Mouse (Mus musculus) embryonic facial prominence, embryonic 14.5 days (tissue): ENCODE results near the gene Rab6a. TPM values are rescaled to one million over a fixed set of nuclear protein-coding genes. Genes with fewer than 3 reads are reported as not detected.
A peak's percentile ranks its signal among the peaks of the same experiment; 100 is the strongest.

ENCODE experiments used
- ATAC-seq: fragments of 200-750 bp; cut with Nextera tagmentation; 2 replicates; pipeline ENCODE4 v1.8.0; 2017; ENCODE audit warnings: low read depth, moderate number of reproducible peaks, moderate TSS enrichment
- DNase-seq: peaks from one replicate; pipeline ENCODE4 v3.0.0-alpha.2; 2015; ENCODE audit warnings: low spot score
- H3K27ac ChIP-seq: fragments of 300-500 bp; sonication (generic); replicated peaks from 2 replicates; pipeline ENCODE4 v1.5.1; 2014; ENCODE audit warnings: low read depth, mild to moderate bottlenecking, low read length, moderate library complexity
- H3K27me3 ChIP-seq: fragments of 300-500 bp; sonication (generic); replicated peaks from 2 replicates; pipeline ENCODE4 v1.6.1; 2014; ENCODE audit warnings: low read length; ENCODE audit not compliant: control insufficient read depth, insufficient read depth
- H3K36me3 ChIP-seq: fragments of 300-500 bp; sonication (generic); 2 replicates; pipeline ENCODE4 v1.6.1; 2014; ENCODE audit warnings: low read length, mixed read lengths; ENCODE audit not compliant: control insufficient read depth, insufficient read depth
- H3K4me1 ChIP-seq: fragments of 300-500 bp; sonication (generic); 2 replicates; pipeline ENCODE4 v1.6.1; 2014; ENCODE audit warnings: antibody characterized with exemption, low read length; ENCODE audit not compliant: control insufficient read depth, insufficient read depth
- H3K4me2 ChIP-seq: fragments of 300-500 bp; sonication (generic); 2 replicates; pipeline ENCODE4 v1.6.1; 2014; ENCODE audit warnings: low read depth, mild to moderate bottlenecking, low read length, moderate library complexity, mixed read lengths
- H3K4me3 ChIP-seq: fragments of 300-500 bp; sonication (generic); 2 replicates; pipeline ENCODE4 v1.5.1; 2014; ENCODE audit warnings: low read depth, mild to moderate bottlenecking, low read length
- H3K9ac ChIP-seq: fragments of 300-500 bp; sonication (generic); 2 replicates; pipeline ENCODE4 v1.6.1; 2014; ENCODE audit warnings: low read depth, mild to moderate bottlenecking, low read length, moderate library complexity, mixed read lengths
- H3K9me3 ChIP-seq: fragments of 300-500 bp; sonication (generic); 2 replicates; pipeline ENCODE4 v1.6.1; 2016; ENCODE audit warnings: low read length; ENCODE audit not compliant: control insufficient read depth
- WGBS: fragments of 180-500 bp; shearing (Covaris S2); extraction: QIAGEN DNeasy Blood & Tissue Kit; methylation state at CpG from one replicate; pipeline ENCODE4 v1.1.7; 2014; 5-methylcytosine and 5-hydroxymethylcytosine counted together
- polyA plus RNA-seq: library from polyadenylated mRNA; unstranded; fragments of >200 nt; fragmentation: Nextera tagmentation; extraction: Ambion mirVana; gene quantifications from 2 replicates; pipeline ENCODE4 v1.2.1, GENCODE M21; 2014

Rab6a gene
- polyA plus RNA-seq, 1 experiment from 2014 or later, result 136 TPM

DNA sequence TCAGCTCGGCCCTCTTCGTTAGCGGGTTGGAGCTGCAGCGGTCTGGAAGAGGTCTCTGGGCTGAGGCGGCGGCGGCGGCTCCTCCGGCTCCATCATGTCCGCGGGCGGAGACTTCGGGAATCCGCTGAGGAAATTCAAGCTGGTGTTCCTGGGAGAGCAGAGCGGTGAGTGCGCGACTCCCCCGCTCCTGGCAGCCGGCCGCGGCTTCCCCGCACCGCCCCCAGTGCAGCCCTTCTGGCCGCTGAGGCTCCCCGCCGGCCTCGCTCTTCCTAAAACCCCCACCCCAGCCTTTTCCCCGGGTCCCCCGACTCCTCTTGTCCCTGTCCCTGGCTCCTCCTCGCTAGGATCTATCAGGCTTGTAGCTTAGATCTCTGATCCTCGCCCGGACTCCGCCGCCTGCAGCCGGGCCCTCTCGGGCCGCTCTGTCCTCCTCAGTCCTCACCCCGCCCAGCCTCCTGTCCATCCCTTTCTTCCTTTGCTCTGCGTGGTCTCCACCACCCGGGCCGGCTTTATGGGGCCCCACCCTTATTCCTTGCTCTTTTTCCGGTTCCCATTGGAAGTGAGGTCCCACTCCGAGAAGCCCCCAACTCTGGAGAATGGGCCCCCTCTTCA lies 1.0 kb downstream of the Rab6a start, which contains the start of gene Mrpl48:
TSS of gene Mrpl48 (minus strand) at position 172 of the 612 bp plus-strand sequence.
- Histone ChIP-seq H3K27ac (peak within 1 kb of the TSS; percentile 98), H3K4me1 (peaks cover 12% of the 10 kb centered on the region), H3K9me3 (no peaks in the 10 kb centered on the region), H3K9ac (peak within 1 kb of the TSS; percentile 95), H3K4me3 (peak within 1 kb of the TSS; percentile 94), H3K36me3 (no peaks in the 10 kb centered on the region), H3K4me2 (peak within 1 kb of the TSS; percentile 62), H3K27me3 (no peaks in the 10 kb centered on the region)
- peak; percentile 20 for ATAC-seq
- DNase-seq, result peak; percentile 56
- under 1% methylated on average over 25 of the region's 43 CpGs for WGBS

DNA sequence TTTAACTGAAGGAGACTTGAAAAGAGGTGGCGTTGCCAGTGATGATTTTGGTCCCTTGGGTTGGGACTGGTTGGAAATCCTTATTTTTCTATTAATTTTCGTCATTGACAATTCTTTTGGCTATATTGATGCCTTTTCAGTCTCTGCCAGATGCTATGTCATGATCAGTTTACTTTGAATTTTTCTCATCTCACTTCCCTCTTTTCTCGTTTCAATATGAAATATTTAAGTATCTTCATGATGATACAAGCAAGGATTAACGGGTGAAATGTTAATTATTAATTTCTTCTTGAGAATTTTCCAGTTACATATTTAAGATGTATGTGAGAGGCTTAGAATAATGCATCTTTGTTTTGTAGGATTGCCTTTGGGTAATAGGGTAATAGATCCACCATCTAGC lies 1.7 kb downstream of the Rab6a start:
- ATAC-seq (no peak), DNase-seq (no peak)
- Histone ChIP-seq H3K36me3 (no peaks in the 10 kb centered on the region), H3K4me1 (peaks cover 12% of the 10 kb centered on the region), H3K27me3 (no peaks in the 10 kb centered on the region), H3K9me3 (no peaks in the 10 kb centered on the region), H3K4me3 (peak overlapping the region; percentile 94), H3K9ac (peak overlapping the region; percentile 95), H3K4me2 (peak overlapping the region; percentile 62), H3K27ac (peak overlapping the region; percentile 98; the same call in 1 of the 2 replicates)
- 23% methylated on average over 4 of the region's 4 CpGs for WGBS

DNA sequence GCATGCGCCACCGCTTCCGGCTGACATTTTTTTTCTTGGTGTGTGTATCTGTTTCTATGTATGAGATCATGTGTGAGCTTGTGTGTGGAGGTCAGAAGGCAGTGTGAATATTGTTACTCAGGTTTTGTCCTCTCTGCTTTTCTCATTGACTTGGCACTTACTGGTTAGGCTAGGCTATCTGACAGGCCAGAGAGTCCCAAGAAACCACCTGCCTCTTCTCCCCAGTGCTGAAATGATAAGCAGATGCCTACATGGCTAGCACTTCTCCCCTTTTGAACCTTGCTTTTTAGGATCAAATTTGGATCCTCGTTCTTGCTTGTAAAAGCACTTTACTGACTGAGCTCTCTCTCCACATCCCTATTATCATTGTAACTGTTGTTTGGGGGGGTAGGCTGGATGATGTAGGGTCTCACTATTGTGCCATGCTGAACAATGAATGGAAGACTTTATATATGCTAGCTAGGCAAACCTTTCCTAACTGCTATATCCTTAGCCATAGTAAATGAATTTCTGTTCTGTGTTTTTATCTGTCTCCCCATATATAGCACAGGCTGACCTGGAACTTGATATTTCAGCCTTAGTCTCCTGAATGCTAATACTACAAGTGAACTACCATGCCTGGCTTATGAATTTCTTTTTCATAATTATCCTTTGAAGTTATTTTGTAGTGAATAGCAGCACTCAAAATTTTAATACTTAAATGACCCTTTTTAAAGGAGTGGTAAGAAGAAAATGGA lies 9.1 kb downstream of the Rab6a start:
- DNase-seq (no peak), ATAC-seq (no peak)
- Histone ChIP-seq H3K4me2 (no peak overlapping the region), H3K27me3 (no peaks in the 10 kb centered on the region), H3K4me3 (no peak overlapping the region), H3K4me1 (no peaks in the 10 kb centered on the region), H3K36me3 (no peaks in the 10 kb centered on the region), H3K9me3 (no peaks in the 10 kb centered on the region), H3K27ac (no peak overlapping the region), H3K9ac (no peak overlapping the region)
- 89% methylated on average over 4 of the region's 4 CpGs for WGBS

GRCm38 (mm10) chr7:100622277-100622676 lies 15.1 kb downstream of the Rab6a start:
- no peak overlapping the region for H3K4me3 ChIP-seq
- 76% methylated on average over 2 of the region's 2 CpGs for WGBS
- no peak for ATAC-seq
- no peak overlapping the region for H3K4me2 ChIP-seq
- H3K27ac ChIP-seq, result no peak overlapping the region
- no peak overlapping the region for H3K9ac ChIP-seq
- H3K4me1 ChIP-seq, result no peaks in the 10 kb centered on the region
- H3K36me3 ChIP-seq, result no peaks in the 10 kb centered on the region
- DNase-seq, result no peak
- H3K9me3 ChIP-seq, result no peaks in the 10 kb centered on the region
- H3K27me3 ChIP-seq, result no peaks in the 10 kb centered on the region

DNA sequence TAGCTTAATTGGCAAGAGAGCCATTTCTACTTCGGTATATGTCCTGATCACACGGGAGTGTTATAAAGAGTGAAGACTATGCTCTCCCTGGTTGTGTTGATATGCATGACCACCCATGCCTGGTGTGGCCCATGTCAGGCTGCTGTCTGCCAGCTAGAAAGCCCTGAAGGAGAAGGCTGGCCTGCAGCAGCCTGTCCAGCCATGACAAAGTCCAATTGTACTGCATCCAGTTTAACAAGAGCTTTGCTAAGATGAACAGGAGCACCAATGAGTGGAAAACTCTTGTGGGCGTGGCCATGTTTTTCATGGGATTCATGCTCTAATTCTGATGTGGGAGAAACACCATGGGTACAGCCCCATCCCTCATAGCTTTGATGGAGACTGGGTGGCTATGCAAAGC lies 17.3 kb downstream of the Rab6a start:
- no peaks in the 10 kb centered on the region for H3K9me3 ChIP-seq

GRCm38 (mm10) chr7:100637657-100638056 lies 30.4 kb downstream of the Rab6a start:
- Histone ChIP-seq H3K4me3 (no peak overlapping the region), H3K36me3 (peaks cover 42% of the 10 kb centered on the region), H3K4me2 (no peak overlapping the region), H3K9me3 (no peaks in the 10 kb centered on the region), H3K27ac (no peak overlapping the region), H3K4me1 (no peaks in the 10 kb centered on the region), H3K27me3 (no peaks in the 10 kb centered on the region), H3K9ac (no peak overlapping the region)
- peak; percentile 67 for DNase-seq
- ATAC-seq, result peak; percentile 41; the same call in 1 of the 2 replicates
- WGBS, result 0% methylated on average over 1 of the region's 1 CpGs

More for the DNA sequence above, 17.3 kb downstream of the Rab6a start:
- H3K27me3 ChIP-seq, result no peaks in the 10 kb centered on the region
- no peaks in the 10 kb centered on the region for H3K4me1 ChIP-seq
- H3K4me3 ChIP-seq, result no peak overlapping the region
- 75% methylated on average over 3 of the region's 3 CpGs for WGBS
- H3K36me3 ChIP-seq, result peaks cover 11% of the 10 kb centered on the region; the same call in 1 of the 2 replicates
- ATAC-seq (no peak), DNase-seq (no peak)
- H3K27ac ChIP-seq, result no peak overlapping the region
- H3K4me2 ChIP-seq, result no peak overlapping the region
- no peak overlapping the region for H3K9ac ChIP-seq

- WGBS, result 92% methylated on average over 4 of the region's 4 CpGs
- Histone ChIP-seq H3K27me3 (no peaks in the 10 kb centered on the region), H3K9ac (no peak overlapping the region), H3K4me3 (no peak overlapping the region), H3K4me1 (no peaks in the 10 kb centered on the region), H3K4me2 (no peak overlapping the region), H3K36me3 (peaks cover 22% of the 10 kb centered on the region; the same call in 1 of the 2 replicates), H3K27ac (no peak overlapping the region), H3K9me3 (no peaks in the 10 kb centered on the region)
- no peak for ATAC-seq
- no peak for DNase-seq
Measured at GRCm38 (mm10) chr7:100642413-100642812, 35.2 kb downstream of the Rab6a start.

DNA sequence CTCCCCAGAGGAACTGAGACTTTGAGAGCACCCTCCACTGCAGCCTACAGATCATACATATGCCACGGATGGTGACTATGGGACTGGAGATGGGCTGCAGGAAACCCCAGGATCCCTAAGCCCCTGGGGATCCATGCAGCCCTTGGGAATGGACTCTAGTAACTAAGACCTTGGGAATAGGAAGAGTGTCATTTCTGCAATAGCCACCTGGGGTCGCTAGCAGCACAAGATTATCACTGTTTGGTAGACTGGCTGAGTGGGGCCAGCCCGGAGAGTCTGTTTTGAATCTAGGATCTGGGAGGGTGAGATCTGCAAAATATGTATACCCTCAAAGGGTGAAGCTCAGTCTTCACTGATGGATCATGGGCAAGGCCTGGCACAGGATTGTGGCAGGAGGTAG lies 37.9 kb downstream of the Rab6a start:
- 0 out of 2 replicates have a peak, but pooled peaks cover 5% of the 10 kb centered on the region for H3K36me3 ChIP-seq
- no peak overlapping the region for H3K4me2 ChIP-seq
- peak; percentile 67 for DNase-seq
- no peak overlapping the region for H3K9ac ChIP-seq
- H3K27ac ChIP-seq, result no peak overlapping the region
- 40% methylated on average over 3 of the region's 3 CpGs for WGBS
- H3K4me1 ChIP-seq, result no peaks in the 10 kb centered on the region
- H3K27me3 ChIP-seq, result no peaks in the 10 kb centered on the region
- ATAC-seq, result peak; percentile 39; the same call in 1 of the 2 replicates
- H3K9me3 ChIP-seq, result no peaks in the 10 kb centered on the region
- no peak overlapping the region for H3K4me3 ChIP-seq
